Mouse (Mus musculus) intestine, embryonic 14.5 days (tissue): ENCODE measurements around the gene Art4. TPM values are rescaled to one million over a fixed set of nuclear protein-coding genes. Genes with fewer than 3 reads are reported as not detected.

Experiments used
- ATAC-seq: fragments of 200-750 bp; cut with Nextera tagmentation; replicated peaks from 2 replicates; pipeline ENCODE4 v1.8.0; 2017; ENCODE audit warnings: low read depth, moderate number of reproducible peaks, moderate TSS enrichment, moderate library complexity; ENCODE audit not compliant: low FRiP score, low TSS enrichment
- DNase-seq: peaks from one replicate; pipeline ENCODE4 v3.0.0-alpha.2; 2018; ENCODE audit warnings: low spot score
- H3K27ac ChIP-seq: fragments of 300-500 bp; sonication (generic); 2 replicates; pipeline ENCODE4 v1.5.1; 2014; ENCODE audit warnings: low read depth, mild to moderate bottlenecking, control low read depth
- H3K27me3 ChIP-seq: fragments of 300-500 bp; sonication (generic); replicated peaks from 2 replicates; pipeline ENCODE4 v1.6.1; 2014; ENCODE audit warnings: low read length, control low read depth; ENCODE audit not compliant: control insufficient read depth, insufficient read depth
- H3K36me3 ChIP-seq: fragments of 300-500 bp; sonication (generic); 2 replicates; pipeline ENCODE4 v1.6.1; 2014; ENCODE audit warnings: low read length, control low read depth; ENCODE audit not compliant: control insufficient read depth, insufficient read depth
- H3K4me1 ChIP-seq: fragments of 300-500 bp; sonication (generic); replicated peaks from 2 replicates; pipeline ENCODE4 v1.6.1; 2014; ENCODE audit warnings: low read length, control low read depth, mixed read lengths; ENCODE audit not compliant: control insufficient read depth, insufficient read depth
- H3K4me2 ChIP-seq: fragments of 300-500 bp; sonication (generic); 2 replicates; pipeline ENCODE4 v1.6.1; 2014; ENCODE audit warnings: low read length
- H3K4me3 ChIP-seq: fragments of 300-500 bp; sonication (generic); 2 replicates; pipeline ENCODE4 v1.5.1; 2014; ENCODE audit warnings: low read depth, low read length, control low read depth, mixed read lengths
- H3K9ac ChIP-seq: fragments of 300-500 bp; sonication (generic); 2 replicates; pipeline ENCODE4 v1.6.1; 2014; ENCODE audit warnings: mild to moderate bottlenecking, low read length
- H3K9me3 ChIP-seq: fragments of 300-500 bp; sonication (generic); 2 replicates; pipeline ENCODE4 v1.6.1; 2016; ENCODE audit warnings: low read length, control low read depth; ENCODE audit not compliant: control insufficient read depth
- WGBS: fragments of 180-500 bp; shearing (Covaris S2); extraction: QIAGEN DNeasy Blood & Tissue Kit; methylation state at CpG from one replicate; pipeline ENCODE4 v1.1.7; 2014; 5-methylcytosine and 5-hydroxymethylcytosine counted together
- microRNA-seq: library from miRNA; unstranded; fragments of <30 nt; microRNA quantifications from one replicate; pipeline ENCODE4, GENCODE M21; 2016
- polyA plus RNA-seq: library from polyadenylated mRNA; unstranded; fragments of >200 nt; fragmentation: Nextera tagmentation; extraction: Ambion mirVana; gene quantifications from 2 replicates; pipeline ENCODE4 v1.2.1, GENCODE M21; 2014

Art4 gene
- polyA plus RNA-seq, 1 experiment from 2014 or later: 2.0 TPM

- Histone ChIP-seq H3K9me3 (no peaks in the 10 kb centered on the region), H3K4me1 (peaks cover 23% of the 10 kb centered on the region), H3K4me3 (peak overlapping the region; percentile 80), H3K27me3 (no peaks in the 10 kb centered on the region), H3K9ac (peak overlapping the region; percentile 49), H3K4me2 (peak overlapping the region; percentile 81), H3K27ac (peak overlapping the region; percentile 100), H3K36me3 (no peaks in the 10 kb centered on the region)
- WGBS: 28% methylated on average over 9 of the region's 9 CpGs
- ATAC-seq (no peak), DNase-seq (peak; percentile 53)
These were observed 52.7 kb downstream of the Art4 start for GRCm38 (mm10) chr6:136804705-136805408.

- H3K4me3 ChIP-seq: peak within 1 kb of the TSS; percentile 80
- peak; percentile 62 for ATAC-seq
- under 1% methylated on average over 50 of the region's 50 CpGs for WGBS
These were observed 53.5 kb downstream of the Art4 start, which contains the start of gene Hist4h4 for GRCm38 (mm10) chr6:136803739-136804633. Gene Hist4h4 (minus strand): TSS chr6:136804415.

GRCm38 (mm10) chr6:136803093-136803738 is 54.3 kb downstream of the Art4 start:
- peak overlapping the region; percentile 100 for H3K27ac ChIP-seq
- no peaks in the 10 kb centered on the region for H3K9me3 ChIP-seq
- WGBS: 15% methylated on average over 12 of the region's 12 CpGs
- peak overlapping the region; percentile 81 for H3K4me2 ChIP-seq
- H3K36me3 ChIP-seq: no peaks in the 10 kb centered on the region
- peak overlapping the region; percentile 99 for H3K9ac ChIP-seq
- peak; percentile 4; the same call in 1 of the 2 replicates for ATAC-seq
- H3K4me1 ChIP-seq: peaks cover 12% of the 10 kb centered on the region; the same call in 1 of the 2 replicates
- DNase-seq: no peak
- no peaks in the 10 kb centered on the region for H3K27me3 ChIP-seq
- H3K4me3 ChIP-seq: peak overlapping the region; percentile 80

More at GRCm38 (mm10) chr6:136803739-136804633, 53.5 kb downstream of the Art4 start, which contains the start of gene Hist4h4:
- peak; percentile 100 for DNase-seq
- Histone ChIP-seq H3K27ac (peak within 1 kb of the TSS; percentile 100), H3K27me3 (no peaks in the 10 kb centered on the region), H3K4me1 (peaks cover 15% of the 10 kb centered on the region), H3K9ac (peak within 1 kb of the TSS; percentile 99), H3K36me3 (no peaks in the 10 kb centered on the region), H3K4me2 (peak within 1 kb of the TSS; percentile 81), H3K9me3 (no peaks in the 10 kb centered on the region)

GRCm38 (mm10) chr6:136801274-136801673 is 56.3 kb downstream of the Art4 start:
- Histone ChIP-seq H3K9ac (no peak overlapping the region), H3K4me2 (no peak overlapping the region), H3K27ac (no peak overlapping the region), H3K4me1 (0 out of 2 replicates have a peak, but pooled peaks cover 8% of the 10 kb centered on the region), H3K9me3 (no peaks in the 10 kb centered on the region), H3K27me3 (no peaks in the 10 kb centered on the region), H3K4me3 (no peak overlapping the region), H3K36me3 (no peaks in the 10 kb centered on the region)
- ATAC-seq (no peak), DNase-seq (no peak)
- WGBS: 66% methylated on average over 6 of the region's 6 CpGs

GRCm38 (mm10) chr6:136800710-136801109 is 56.8 kb downstream of the Art4 start:
- Histone ChIP-seq H3K27ac (no peak overlapping the region), H3K9me3 (no peaks in the 10 kb centered on the region), H3K27me3 (no peaks in the 10 kb centered on the region), H3K4me2 (no peak overlapping the region), H3K9ac (no peak overlapping the region), H3K36me3 (no peaks in the 10 kb centered on the region), H3K4me3 (no peak overlapping the region), H3K4me1 (0 out of 2 replicates have a peak, but pooled peaks cover 8% of the 10 kb centered on the region)
- DNase-seq: no peak
- WGBS: 91% methylated on average over 8 of the region's 8 CpGs
- ATAC-seq: no peak

Small RNA genes lying within 50 kb of the gene (microRNA-seq; reads per million reads assigned to microRNA genes)
- not detected for gene Gm44364

Other genes with a start within 250 kb of the Art4 start
- 6.1 and 7.5 TPM in 2 replicates for gene Plbd1, start 195.8 kb downstream of the Art4 start, polyA plus RNA-seq
- gene Gucy2c, start 76.0 kb downstream of the Art4 start, polyA plus RNA-seq: 62.1 and 63.7 TPM in 2 replicates
- gene Hist4h4, start 53.3 kb downstream of the Art4 start, polyA plus RNA-seq: 1.3 and 2.2 TPM in 2 replicates
- gene H2afj, start 49.5 kb downstream of the Art4 start, polyA plus RNA-seq: 152 and 182 TPM in 2 replicates
- 1.1 and 1.7 TPM in 2 replicates for gene BC049715, start 30.1 kb downstream of the Art4 start, polyA plus RNA-seq
- gene Wbp11, start 29.5 kb downstream of the Art4 start, polyA plus RNA-seq: 113 TPM in 2 replicates
- gene Smco3, start 22.3 kb downstream of the Art4 start, polyA plus RNA-seq: 3.7 and 4.0 TPM in 2 replicates
- gene Mgp, start 18.1 kb upstream of the Art4 start, polyA plus RNA-seq: 101 and 117 TPM in 2 replicates
- gene Erp27, start 64.4 kb upstream of the Art4 start, polyA plus RNA-seq: 1.1 and 6.0 TPM in 2 replicates
- 1.1 TPM in 1 of 2 replicates, not detected in the other for gene Pde6h, start 66.1 kb upstream of the Art4 start, polyA plus RNA-seq
- gene Arhgdib, start 84.2 kb upstream of the Art4 start, polyA plus RNA-seq: 57.9 and 60.1 TPM in 2 replicates